Mouse (Mus musculus): ENCODE measurements at regions not wholly inside any gene's neighbourhood (a gene's known extent, or its start where the extent isn't known, plus 50 kb on each side); places are given as distances from the start of the nearest gene placed in this dataset.

GRCm38 (mm10) chr10:126520973-126521372 lies 380.2 kb downstream of the Atp23 start:
- H3K27ac ChIP-seq (ENCODE audit: insufficient read depth, low read length): no peak overlapping the region

GRCm38 (mm10) chr10:126513185-126513584 lies 388.0 kb downstream of the Atp23 start:
- Histone ChIP-seq H3K9me3 (replicated peaks; ENCODE audit: control insufficient read depth, insufficient read depth, low read length, poor library complexity, severe bottlenecking) (no peaks in the 10 kb centered on the region), H3K9ac (ENCODE audit: low read depth, poor library complexity, severe bottlenecking) (no peak overlapping the region)

More at GRCm38 (mm10) chr10:126520973-126521372, 380.2 kb downstream of the Atp23 start:
- H3K4me1 ChIP-seq (ENCODE audit: control insufficient read depth, insufficient read depth, low read length): no peaks in the 10 kb centered on the region
- TF ChIP-seq CTCF (IDR thresholded peaks at IDR 0.05; ENCODE audit: low read depth, low read length): no peak
- no peak for TF ChIP-seq POLR2A (IDR thresholded peaks at IDR 0.05; ENCODE audit: insufficient read depth, low read length)
- no peak for TF ChIP-seq EP300 (IDR thresholded peaks at IDR 0.05; ENCODE audit: insufficient read depth, low read depth, low read length)
- H3K9ac ChIP-seq (ENCODE audit: low read depth, poor library complexity, severe bottlenecking): no peak overlapping the region
- H3K36me3 ChIP-seq (ENCODE audit: control insufficient read depth, insufficient read depth, low read length, poor library complexity, severe bottlenecking): no peaks in the 10 kb centered on the region
- no peak overlapping the region for H3K4me3 ChIP-seq (ENCODE audit: low read depth, low read length)
- no peaks in the 10 kb centered on the region for H3K9me3 ChIP-seq (replicated peaks; ENCODE audit: control insufficient read depth, insufficient read depth, low read length, poor library complexity, severe bottlenecking)
- no peaks in the 10 kb centered on the region for H3K27me3 ChIP-seq (ENCODE audit: control insufficient read depth, insufficient read depth, low read length, poor library complexity, severe bottlenecking)

GRCm38 (mm10) chr10:126511511-126511910 lies 389.6 kb downstream of the Atp23 start:
- Histone ChIP-seq H3K27ac (ENCODE audit: insufficient read depth, low read length) (no peak overlapping the region), H3K9ac (ENCODE audit: low read depth, poor library complexity, severe bottlenecking) (no peak overlapping the region), H3K4me1 (ENCODE audit: control insufficient read depth, insufficient read depth, low read length) (no peaks in the 10 kb centered on the region), H3K36me3 (ENCODE audit: control insufficient read depth, insufficient read depth, low read length, poor library complexity, severe bottlenecking) (no peaks in the 10 kb centered on the region), H3K4me3 (ENCODE audit: low read depth, low read length) (no peak overlapping the region), H3K27me3 (ENCODE audit: control insufficient read depth, insufficient read depth, low read length, poor library complexity, severe bottlenecking) (no peaks in the 10 kb centered on the region), H3K9me3 (replicated peaks; ENCODE audit: control insufficient read depth, insufficient read depth, low read length, poor library complexity, severe bottlenecking) (no peaks in the 10 kb centered on the region)
- TF ChIP-seq CTCF (IDR thresholded peaks at IDR 0.05; ENCODE audit: low read depth, low read length) (no peak), EP300 (IDR thresholded peaks at IDR 0.05; ENCODE audit: insufficient read depth, low read depth, low read length) (no peak), POLR2A (IDR thresholded peaks at IDR 0.05; ENCODE audit: insufficient read depth, low read length) (no peak)

More at GRCm38 (mm10) chr10:126513185-126513584, 388.0 kb downstream of the Atp23 start:
- TF ChIP-seq POLR2A (IDR thresholded peaks at IDR 0.05; ENCODE audit: insufficient read depth, low read length) (no peak), EP300 (IDR thresholded peaks at IDR 0.05; ENCODE audit: insufficient read depth, low read depth, low read length) (no peak), CTCF (IDR thresholded peaks at IDR 0.05; ENCODE audit: low read depth, low read length) (no peak)
- Histone ChIP-seq H3K4me1 (ENCODE audit: control insufficient read depth, insufficient read depth, low read length) (no peaks in the 10 kb centered on the region), H3K27me3 (ENCODE audit: control insufficient read depth, insufficient read depth, low read length, poor library complexity, severe bottlenecking) (no peaks in the 10 kb centered on the region), H3K4me3 (ENCODE audit: low read depth, low read length) (no peak overlapping the region), H3K27ac (ENCODE audit: insufficient read depth, low read length) (no peak overlapping the region), H3K36me3 (ENCODE audit: control insufficient read depth, insufficient read depth, low read length, poor library complexity, severe bottlenecking) (no peaks in the 10 kb centered on the region)

GRCm38 (mm10) chr10:126505988-126506387 lies 395.2 kb downstream of the Atp23 start:
- no peak for TF ChIP-seq POLR2A (IDR thresholded peaks at IDR 0.05; ENCODE audit: insufficient read depth, low read length)
- Histone ChIP-seq H3K27ac (ENCODE audit: insufficient read depth, low read length) (no peak overlapping the region), H3K36me3 (ENCODE audit: control insufficient read depth, insufficient read depth, low read length, poor library complexity, severe bottlenecking) (no peaks in the 10 kb centered on the region)

GRCm38 (mm10) chr10:126502013-126502688 lies 399.0 kb downstream of the Atp23 start:
- no peak overlapping the region for H3K9ac ChIP-seq (ENCODE audit: low read depth, poor library complexity, severe bottlenecking)
- no peak overlapping the region for H3K27ac ChIP-seq (ENCODE audit: insufficient read depth, low read length)
- no peaks in the 10 kb centered on the region for H3K9me3 ChIP-seq (replicated peaks; ENCODE audit: control insufficient read depth, insufficient read depth, low read length, poor library complexity, severe bottlenecking)
- H3K4me1 ChIP-seq (ENCODE audit: control insufficient read depth, insufficient read depth, low read length): no peaks in the 10 kb centered on the region
- no peaks in the 10 kb centered on the region for H3K27me3 ChIP-seq (ENCODE audit: control insufficient read depth, insufficient read depth, low read length, poor library complexity, severe bottlenecking)
- TF ChIP-seq EP300 (IDR thresholded peaks at IDR 0.05; ENCODE audit: insufficient read depth, low read depth, low read length) (no peak), CTCF (IDR thresholded peaks at IDR 0.05; ENCODE audit: low read depth, low read length) (no peak), POLR2A (IDR thresholded peaks at IDR 0.05; ENCODE audit: insufficient read depth, low read length) (no peak)
- H3K4me3 ChIP-seq (ENCODE audit: low read depth, low read length): no peak overlapping the region
- no peaks in the 10 kb centered on the region for H3K36me3 ChIP-seq (ENCODE audit: control insufficient read depth, insufficient read depth, low read length, poor library complexity, severe bottlenecking)

More at GRCm38 (mm10) chr10:126505988-126506387, 395.2 kb downstream of the Atp23 start:
- no peak overlapping the region for H3K9ac ChIP-seq (ENCODE audit: low read depth, poor library complexity, severe bottlenecking)
- H3K4me3 ChIP-seq (ENCODE audit: low read depth, low read length): no peak overlapping the region
- H3K9me3 ChIP-seq (replicated peaks; ENCODE audit: control insufficient read depth, insufficient read depth, low read length, poor library complexity, severe bottlenecking): no peaks in the 10 kb centered on the region
- no peaks in the 10 kb centered on the region for H3K27me3 ChIP-seq (ENCODE audit: control insufficient read depth, insufficient read depth, low read length, poor library complexity, severe bottlenecking)
- H3K4me1 ChIP-seq (ENCODE audit: control insufficient read depth, insufficient read depth, low read length): no peaks in the 10 kb centered on the region

- Histone ChIP-seq H3K27me3 (ENCODE audit: control insufficient read depth, insufficient read depth, low read length, poor library complexity, severe bottlenecking) (no peaks in the 10 kb centered on the region), H3K27ac (ENCODE audit: insufficient read depth, low read length) (no peak overlapping the region), H3K36me3 (ENCODE audit: control insufficient read depth, insufficient read depth, low read length, poor library complexity, severe bottlenecking) (no peaks in the 10 kb centered on the region), H3K9ac (ENCODE audit: low read depth, poor library complexity, severe bottlenecking) (no peak overlapping the region), H3K4me1 (ENCODE audit: control insufficient read depth, insufficient read depth, low read length) (no peaks in the 10 kb centered on the region), H3K4me3 (ENCODE audit: low read depth, low read length) (no peak overlapping the region), H3K9me3 (replicated peaks; ENCODE audit: control insufficient read depth, insufficient read depth, low read length, poor library complexity, severe bottlenecking) (no peaks in the 10 kb centered on the region)
- no peak for TF ChIP-seq EP300 (IDR thresholded peaks at IDR 0.05; ENCODE audit: insufficient read depth, low read depth, low read length)
- no peak for TF ChIP-seq CTCF (IDR thresholded peaks at IDR 0.05; ENCODE audit: low read depth, low read length)
- no peak for TF ChIP-seq POLR2A (IDR thresholded peaks at IDR 0.05; ENCODE audit: insufficient read depth, low read length)
These were observed 402.4 kb downstream of the Atp23 start for GRCm38 (mm10) chr10:126498726-126499125.
